Mouse (Mus musculus) urinary bladder, postnatal 10 days (tissue): ENCODE data around the gene Zrsr1.

ENCODE experiments used
- DNase-seq: peaks from one replicate; pipeline ENCODE4 v3.0.0; 2022; ENCODE audit warnings: low spot score

The Zrsr1 gene

DNA sequence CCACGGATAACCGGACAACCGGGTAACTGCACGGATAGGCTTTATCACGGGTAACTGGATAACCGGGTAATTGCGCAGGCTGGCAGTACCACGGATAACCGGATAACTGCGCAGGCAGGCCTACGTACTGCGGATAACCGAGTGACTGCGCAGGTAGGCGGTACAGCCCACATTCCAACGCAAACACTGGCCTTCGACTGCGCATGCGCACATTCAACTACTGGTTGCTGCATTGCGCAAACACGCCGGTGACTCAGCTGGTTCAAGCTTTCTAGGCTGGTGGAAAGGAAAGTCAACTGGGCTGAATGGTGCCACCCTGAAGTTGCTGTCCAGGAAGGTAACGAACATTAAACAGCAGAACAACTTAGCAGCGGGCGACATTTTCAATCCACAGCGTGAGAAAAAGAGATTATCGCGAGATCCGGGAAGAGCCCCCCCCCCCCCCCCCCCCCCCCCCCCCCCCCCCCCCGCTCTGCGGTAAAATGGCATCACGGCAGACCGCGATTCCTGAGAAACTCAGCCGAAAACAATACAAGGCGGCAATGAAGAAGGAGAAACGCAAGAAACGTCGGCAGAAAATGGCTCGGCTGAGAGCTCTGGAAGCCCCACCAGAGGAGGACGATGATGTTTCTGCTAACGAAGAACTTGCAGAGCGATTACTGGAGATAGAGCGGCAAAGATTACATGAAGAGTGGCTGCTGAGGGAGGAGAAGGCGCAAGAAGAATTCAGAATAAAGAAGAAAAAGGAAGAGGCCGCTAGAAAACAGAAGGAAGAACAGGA is 1.1 kb downstream of the Zrsr1 start:
- peak; percentile 30 for DNase-seq

DNA sequence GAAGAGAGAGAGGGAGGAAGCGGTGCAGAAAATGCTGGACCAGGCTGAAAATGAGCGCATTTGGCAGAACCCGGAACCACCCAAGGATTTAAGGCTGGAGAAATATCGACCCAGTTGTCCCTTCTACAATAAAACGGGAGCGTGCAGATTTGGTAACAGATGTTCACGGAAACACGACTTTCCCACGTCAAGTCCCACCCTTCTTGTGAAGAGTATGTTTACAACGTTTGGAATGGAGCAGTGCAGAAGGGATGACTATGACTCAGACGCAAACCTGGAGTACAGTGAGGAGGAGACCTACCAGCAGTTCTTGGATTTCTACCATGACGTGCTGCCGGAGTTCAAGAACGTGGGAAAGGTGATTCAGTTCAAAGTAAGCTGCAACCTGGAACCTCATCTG is 1.8 kb downstream of the Zrsr1 start:
- no peak for DNase-seq

DNA sequence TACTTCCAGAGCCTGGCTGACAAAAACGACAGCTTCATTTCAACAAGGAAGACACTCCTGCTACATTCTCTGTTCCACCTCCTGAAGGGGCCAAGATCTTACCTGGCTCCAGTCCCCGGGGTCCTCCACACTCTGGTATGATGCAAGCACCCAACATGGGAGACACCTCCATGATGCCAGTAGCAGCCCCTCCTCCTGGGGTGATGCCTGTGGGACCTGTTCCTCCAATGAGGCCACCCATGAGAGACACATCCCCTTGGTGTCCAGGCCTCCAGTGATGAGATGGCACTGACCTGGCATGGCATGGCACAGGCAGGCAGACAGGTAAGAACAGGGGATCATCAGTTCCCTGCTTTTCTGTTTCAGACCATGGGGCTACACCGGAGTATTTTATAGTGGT is 6.4 kb downstream of the Zrsr1 start:
- no peak for DNase-seq

DNA sequence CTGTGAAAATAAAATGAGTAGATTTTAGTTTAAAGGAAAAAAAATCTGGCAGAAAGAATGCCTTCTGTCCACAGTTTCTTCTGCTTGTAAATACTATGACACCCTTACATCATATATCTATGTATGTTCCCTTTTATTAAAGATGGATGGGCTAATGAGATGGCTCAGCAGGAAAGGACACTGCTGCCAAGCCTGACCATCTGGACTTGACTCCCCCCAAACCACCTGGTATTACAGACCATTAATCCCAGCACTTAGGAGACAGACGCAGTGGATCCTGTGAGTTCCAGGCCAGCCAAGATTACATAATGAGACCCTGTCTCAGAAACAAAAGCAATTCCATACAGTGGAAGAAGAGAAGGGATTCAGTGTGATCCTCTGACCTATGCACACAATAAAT is 6.9 kb downstream of the Zrsr1 start:
- no peak for DNase-seq

DNA sequence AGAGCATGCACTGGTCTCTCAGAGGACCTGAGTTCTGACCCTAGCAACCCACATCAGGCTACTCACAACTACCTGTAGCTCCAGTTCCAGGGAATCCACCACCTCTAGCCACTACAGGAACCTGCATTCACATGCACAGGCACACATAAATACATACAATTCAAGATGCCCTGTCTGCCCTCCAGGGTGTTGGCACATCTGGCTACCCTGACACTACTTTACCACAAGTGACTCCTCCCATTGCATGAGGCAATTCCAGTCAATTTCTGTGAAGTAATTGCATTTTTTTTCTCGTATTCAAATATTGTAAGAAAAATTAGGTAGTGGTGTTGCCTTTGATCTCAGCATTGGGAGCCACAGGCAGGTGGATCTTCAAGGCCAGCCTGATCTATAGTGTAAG is 7.4 kb downstream of the Zrsr1 start:
- no peak for DNase-seq

DNA sequence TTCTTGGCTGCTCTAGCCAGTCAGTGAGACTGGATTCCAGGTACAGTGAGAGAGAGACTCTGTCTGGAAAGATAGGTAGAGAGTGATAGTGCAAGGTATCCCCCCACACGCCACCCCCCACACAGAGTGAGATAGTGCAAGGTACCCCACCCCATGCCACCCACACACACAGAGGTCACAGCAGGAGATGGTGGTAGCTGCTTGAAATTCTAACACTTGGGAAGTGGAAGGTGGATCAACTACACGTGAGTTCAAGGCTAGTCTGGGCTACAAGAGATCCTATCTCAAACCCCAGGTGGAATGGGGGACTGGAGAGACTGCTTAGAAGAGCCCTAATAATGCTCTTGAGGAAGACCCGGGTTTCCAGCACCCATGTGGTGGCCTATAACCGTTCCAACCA is 9.2 kb downstream of the Zrsr1 start:
- no peak for DNase-seq

DNA sequence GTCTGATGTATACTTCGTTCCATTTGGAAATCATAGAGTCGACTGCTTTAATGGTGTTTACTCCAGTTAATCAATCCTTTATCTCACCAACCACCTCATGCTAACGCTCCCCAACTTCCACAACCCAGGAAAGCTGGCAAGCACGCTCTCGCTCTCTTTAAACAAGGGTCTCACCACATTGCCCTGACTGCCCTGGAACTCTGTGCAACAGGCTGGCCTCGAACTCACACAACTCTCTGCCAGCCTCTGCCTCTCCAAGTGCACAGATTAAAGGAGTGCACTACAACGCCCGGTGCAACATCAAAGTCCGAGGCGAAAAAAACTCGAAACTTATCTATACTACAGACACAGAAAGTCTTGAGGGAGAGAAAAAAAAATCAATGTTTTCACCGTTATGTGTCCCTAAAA is 9.7 kb downstream of the Zrsr1 start:
- DNase-seq = no peak

DNA sequence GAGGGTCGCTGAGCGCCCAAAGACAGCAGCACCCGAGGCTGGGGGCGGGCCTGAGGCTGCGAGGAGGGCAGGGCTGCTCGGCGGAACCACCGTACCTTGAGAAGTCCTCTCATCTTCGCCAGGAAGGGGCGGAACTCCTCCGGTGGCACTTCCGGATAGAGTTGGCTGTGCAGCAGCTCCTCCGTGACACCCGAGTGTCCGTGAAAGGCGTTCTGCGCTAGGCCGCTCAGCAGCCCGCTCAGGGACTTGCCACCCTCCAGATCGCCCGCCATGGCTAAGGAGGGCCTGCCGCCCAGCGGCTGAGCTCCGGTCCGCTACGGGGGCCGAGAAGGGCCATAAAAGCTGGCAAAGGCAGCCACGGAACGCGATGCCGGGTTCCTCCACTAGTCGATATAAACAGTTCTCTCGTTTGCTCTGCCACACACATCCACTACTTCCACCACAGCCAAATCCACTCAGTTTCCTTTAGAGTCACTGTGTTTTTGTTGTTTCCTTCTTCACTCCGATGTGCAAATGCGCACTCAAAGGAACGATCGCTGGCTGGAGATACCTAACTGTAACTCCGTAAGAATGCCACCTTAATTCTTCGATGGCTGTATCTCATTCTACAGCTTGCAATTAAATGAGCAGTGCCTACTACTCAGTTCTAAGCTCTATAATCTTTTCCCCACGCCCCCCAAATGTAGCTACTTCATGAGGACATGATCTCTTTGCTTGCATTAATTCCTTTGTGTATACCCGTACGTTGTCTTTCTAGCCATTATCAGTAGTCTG is 10.4 kb downstream of the Zrsr1 start, which contains the start of the genes Gm28048 and Commd1:
Gene Gm28048 (minus strand): TSS at position 107 of the 774 bp plus-strand sequence.
Gene Commd1 (minus strand): TSS at position 399 of the 774 bp plus-strand sequence.
- peak; percentile 95 for DNase-seq

DNA sequence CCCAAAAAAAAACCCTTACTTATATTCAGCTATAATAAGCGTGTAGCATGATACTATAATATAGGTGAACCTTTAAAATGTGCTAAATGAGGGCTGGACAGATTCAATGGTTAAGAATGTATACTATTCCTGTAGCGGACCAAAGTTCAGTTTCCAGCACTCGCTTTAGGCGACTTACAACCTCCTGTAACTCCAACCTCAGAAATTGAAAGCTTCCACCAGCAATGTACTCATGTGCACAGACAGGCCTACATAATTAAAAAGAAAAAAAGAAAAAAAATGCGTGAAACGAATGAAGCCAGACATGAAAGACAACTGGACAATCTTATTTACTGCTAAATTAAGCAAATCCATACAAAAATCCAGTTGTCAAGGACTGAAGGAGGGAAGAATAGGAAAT is 11.0 kb downstream of the Zrsr1 start:
- DNase-seq = no peak

DNA sequence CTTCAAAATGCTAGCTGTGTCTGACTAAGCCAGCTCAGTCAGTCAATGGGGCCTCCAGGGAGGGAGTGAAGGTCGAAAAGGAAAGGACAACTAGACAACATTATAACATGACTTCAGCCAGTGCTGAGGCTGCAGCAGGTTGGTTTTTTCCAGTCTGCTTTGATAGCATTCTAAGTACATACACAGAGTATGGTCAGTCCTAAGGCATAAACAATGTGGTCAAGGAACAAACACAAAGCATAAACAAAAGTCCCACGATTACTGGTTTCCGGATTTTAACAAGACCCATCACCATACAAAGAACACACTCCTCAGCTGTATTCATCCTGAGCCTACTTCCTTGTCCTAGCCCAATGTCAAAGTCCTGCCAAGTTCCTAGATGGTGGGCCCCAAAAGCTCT is 13.7 kb downstream of the Zrsr1 start:
- no peak for DNase-seq

DNA sequence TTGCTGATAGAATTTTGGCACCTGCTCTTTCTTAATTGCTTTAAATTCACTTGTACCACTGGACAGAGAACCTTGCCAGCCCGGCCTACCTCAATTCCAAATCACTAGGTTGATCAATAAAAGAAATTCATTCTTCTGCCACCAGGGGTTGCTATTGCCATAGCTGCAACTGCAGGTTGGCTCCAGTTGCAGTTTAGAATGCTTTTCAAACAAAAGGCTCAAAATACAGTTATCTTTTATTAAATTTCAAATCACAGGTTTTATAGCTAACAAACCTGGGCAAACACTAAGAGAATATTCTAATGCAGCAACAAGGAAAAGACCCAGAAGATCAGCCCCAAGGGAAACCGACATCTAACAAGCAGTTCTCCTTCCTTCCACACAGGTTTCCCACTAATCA is 15.6 kb downstream of the Zrsr1 start:
- DNase-seq = no peak

DNA sequence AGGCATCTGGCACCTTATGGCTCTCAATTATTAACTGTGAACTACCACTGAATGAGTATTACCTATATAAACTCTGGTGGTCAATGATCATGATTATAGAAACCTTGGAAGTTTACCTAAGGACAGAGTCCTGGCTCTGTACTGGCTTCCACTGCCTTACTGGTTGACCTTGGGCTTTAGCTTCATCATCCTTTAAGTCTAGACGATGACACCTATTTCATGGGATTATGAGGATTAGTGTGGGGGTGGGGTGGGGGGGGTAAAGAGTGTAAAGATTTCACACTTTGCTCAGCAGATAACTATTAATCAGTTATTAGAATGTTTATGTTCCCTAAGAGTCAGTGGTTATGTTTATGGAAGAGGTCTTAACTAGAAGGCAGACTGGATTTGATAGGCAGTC is 18.0 kb downstream of the Zrsr1 start:
- no peak for DNase-seq

DNA sequence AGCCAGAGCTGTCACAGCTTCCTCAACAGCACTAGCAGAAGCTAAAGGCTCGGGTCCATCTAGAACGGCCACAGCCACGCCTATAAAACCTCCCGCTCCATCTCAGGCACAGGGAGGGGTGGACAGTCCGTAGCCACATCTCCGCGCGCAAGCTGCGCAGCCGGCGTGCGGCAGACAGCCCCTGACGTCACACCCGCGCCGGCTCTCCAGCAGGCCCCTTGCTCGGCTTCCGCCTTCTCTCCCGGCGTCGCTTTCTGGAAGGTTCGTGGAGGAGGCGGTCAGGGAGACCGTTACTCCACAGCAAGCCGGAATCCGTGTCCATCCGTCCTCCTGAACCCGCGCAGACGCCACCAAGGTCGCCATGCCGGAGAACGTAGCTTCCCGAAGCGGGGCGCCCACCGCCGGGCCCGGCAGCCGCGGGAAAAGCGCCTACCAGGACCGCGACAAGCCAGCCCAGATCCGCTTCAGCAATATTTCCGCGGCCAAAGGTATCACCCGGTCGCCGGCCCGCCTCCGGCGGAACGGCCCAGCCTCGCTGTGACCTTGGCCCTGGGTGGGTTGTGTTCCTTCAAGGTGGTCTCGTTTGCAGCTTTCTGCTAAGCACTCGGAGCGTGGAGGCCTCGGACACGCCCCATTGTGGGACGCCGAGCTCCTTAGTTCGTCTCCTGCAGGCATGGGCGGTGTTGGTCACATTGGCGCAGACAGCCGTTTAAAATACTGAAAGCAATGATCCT is 18.8 kb downstream of the Zrsr1 start, which contains the start of gene Cct4:
Gene Cct4 (plus strand): TSS at position 127 of the 734 bp plus-strand sequence.
- peak; percentile 79 for DNase-seq

DNA sequence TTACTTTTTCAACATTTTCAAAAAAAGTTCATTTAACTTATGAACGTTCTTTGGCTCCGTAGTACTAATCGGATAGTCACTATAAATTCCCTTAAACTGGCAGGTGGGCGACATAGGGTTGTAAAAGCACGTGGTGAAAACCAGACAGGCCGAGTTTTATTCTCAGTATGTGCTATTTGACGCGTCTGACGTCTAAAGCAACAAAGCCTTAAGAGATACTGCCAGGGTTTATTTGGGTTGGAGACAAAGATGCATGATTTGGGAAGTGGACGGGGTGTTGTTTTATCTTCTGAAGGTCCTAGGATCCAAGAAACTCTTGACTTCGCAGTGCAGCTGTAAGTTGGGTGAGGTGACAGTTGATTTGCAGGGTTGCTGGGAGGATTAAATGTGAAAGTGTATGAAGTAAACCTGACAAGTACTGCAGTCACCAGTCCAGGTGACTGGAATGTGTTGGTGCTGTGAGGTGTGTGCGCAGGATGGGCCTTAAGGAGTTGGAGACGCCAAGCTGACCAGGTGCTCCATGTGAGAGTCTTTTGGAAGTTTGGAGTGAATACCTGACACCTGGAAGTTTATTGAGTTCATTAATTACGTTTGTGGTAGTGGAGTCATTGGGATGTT is 19.5 kb downstream of the Zrsr1 start:
- DNase-seq = no peak

DNA sequence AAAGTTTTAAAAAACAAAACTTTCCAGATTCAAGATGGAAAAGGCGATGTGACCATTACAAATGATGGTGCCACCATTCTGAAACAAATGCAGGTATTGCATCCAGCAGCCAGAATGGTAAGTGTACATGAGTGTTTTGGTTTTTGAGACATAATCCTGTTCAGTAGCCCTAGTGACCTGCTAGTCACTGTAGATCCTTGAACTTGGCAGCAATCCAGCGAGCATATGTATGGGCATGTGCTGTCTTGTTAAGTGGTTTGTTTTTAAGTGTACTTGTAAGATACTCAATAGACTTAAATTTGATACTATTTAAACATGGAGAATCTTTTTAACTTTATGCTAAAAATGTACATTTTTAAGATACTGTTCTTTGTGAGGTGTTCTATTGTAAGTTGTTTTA is 22.5 kb downstream of the Zrsr1 start:
- DNase-seq = no peak

DNA sequence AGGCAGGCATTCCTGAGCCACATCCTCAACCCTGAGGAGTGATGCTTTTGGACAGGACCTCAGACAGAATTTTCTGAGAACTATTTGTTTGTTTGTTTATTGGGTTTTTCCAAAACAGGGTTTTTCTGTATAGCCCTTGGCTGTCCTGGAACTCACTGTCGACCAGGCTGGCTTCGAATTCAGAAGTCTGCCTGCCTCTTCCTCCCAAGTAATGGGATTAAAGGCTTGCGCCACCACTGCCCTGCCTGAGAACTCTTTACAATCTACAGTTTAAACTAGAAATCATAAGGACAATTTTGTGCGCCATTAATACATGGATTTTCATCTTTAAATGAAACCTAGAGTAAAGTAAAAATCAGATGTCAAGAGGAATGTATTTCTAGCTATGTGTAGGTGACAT is 23.7 kb downstream of the Zrsr1 start:
- no peak for DNase-seq

DNA sequence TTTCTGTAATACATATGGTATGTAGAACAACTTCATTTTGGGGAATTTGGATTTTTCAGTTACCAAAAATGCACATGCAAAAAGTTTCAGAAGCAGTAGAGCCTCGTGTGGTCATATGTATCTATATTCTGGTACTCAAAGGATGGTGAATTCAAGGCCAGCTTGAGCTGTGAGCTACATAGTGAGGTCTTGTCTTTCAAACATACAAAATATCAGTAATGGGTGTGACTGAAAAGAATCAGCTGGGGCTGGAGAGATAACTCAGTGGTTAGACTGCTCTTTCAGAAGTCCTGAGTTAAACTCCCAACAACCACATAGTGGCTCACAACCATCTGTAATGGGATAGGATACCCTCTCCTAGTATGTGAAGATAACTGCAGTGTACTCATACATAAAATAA is 26.5 kb downstream of the Zrsr1 start:
- no peak for DNase-seq

DNA sequence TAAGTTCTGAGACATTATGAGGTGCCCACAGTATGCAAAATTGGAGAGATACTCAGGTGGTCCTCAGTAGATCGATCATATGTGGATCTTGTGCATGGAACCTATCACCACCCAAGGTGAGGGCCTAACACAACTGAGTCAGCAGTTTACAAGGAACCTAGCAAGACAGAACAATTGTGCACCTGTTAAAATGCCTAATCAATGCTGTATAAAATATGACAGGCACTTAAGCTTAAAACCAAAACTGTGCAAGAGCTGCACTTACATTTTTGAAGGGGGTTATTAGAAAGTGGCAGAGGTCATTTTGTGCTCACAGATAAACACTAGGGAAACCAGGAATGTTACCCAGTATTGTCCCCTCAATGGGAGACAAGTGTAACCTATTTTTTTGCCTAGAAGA is 33.5 kb downstream of the Zrsr1 start:
- no peak for DNase-seq

DNA sequence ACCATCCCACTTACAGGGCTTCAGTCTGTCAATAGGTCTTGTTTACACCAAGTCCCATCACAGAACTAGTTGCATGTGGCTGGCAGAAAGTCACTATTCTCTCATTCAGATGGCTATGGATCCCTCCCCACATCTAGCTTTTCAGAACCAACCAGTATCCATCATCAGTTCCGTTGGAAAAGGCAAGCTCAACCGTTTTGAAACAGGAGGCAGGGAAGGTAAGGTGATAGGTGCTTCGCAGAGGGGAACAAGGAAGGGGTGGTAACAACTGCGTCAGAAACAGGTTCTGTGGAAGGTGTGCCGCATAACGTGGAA is 35.3 kb downstream of the Zrsr1 start:
- DNase-seq = no peak

DNA sequence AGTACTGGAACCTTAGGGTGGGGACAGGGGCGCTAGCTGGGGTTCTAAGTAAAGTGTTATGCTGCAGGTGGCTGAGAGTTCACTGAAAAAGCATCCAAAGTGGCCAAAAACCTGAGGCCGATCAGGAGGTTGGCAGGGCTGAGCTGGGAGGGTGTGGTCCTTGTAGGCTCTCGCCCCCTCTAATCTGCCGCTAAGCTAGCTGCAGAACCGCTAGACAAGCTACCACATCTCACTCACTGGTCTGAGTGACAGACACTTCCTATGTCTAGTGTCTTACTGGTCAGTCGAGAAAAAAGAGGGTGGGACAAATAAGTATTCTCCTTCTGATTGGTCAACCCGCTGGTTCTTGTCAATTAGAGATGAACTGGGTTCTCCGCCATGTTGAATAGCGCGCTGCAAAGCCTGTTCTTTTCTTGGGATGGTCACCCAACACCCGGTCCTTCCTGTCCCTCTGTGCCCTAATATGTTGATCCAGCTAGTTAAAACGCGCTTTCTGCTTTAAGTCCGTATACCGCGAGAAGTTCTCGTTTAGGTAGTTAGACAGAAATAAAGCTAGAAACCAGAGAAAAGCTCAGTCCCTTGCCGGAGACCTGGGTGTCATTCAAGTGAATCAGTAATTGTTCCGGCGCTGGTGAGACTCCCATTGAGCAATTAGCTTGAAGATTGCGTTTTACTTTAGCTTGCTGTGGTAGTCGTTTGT is 35.8 kb downstream of the Zrsr1 start, which contains the start of gene Fam161a:
Gene Fam161a (plus strand): TSS at position 51 of the 700 bp plus-strand sequence.
- DNase-seq = no peak

DNA sequence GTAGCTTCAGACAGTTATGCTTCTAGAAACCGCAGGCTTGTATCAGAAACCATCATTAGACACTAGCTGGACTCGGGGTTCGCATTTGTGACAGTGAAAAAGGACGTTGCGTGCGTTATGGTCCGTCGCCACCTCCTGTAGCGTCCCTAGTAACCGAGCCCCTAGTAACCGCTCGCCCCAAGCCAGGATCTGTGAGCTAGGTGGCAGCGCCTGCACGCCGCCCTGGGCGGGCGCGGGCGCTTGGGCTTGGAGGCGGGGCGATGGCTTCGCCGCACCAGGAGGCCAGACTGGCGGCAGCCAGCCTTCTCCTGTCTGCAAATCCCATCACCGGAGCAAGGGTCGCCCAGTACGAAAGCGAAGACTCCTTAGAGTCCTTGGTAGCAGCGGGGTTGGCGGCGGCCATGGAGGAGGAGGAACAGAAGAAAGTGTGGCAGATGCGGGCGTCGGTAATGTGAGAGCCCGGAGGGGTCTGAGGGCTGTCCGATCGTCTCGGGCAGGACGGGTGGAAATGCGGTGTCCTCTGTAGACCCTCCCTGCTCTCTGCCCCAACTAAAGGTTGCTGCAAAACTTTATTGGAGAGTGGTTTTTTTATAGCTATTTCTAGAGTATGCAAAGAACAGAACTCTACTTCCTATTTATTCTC is 36.5 kb downstream of the Zrsr1 start:
- peak; percentile 17 for DNase-seq
